Mouse (Mus musculus): ENCODE measurements around the gene Olfr392. TPM values are rescaled to one million over a fixed set of nuclear protein-coding genes. Genes with fewer than 3 reads are reported as not detected.

Olfr392 gene
- not detected in 2 replicates for polyA plus RNA-seq (2015; fragmentation: Nextera tagmentation; extraction: Ambion mirVana)

GRCm38 (mm10) chr11:73816949-73817348, at the start of gene Olfr392:
Gene Olfr392 (minus strand): TSS chr11:73817049.
- Histone ChIP-seq H3K4me2 (no peak within 1 kb of the TSS), H3K27ac (replicated peaks) (no peak within 1 kb of the TSS), H3K36me3 (no peaks in the 10 kb centered on the region), H3K9me3 (peaks cover 11% of the 10 kb centered on the region; the same call in 1 of the 2 replicates), H3K4me1 (no peaks in the 10 kb centered on the region), H3K9ac (no peak within 1 kb of the TSS), H3K4me3 (no peak within 1 kb of the TSS), H3K27me3 (replicated peaks) (no peaks in the 10 kb centered on the region)
- ATAC-seq (ENCODE audit: extremely low read depth, insufficient number of reproducible peaks, low FRiP score, low TSS enrichment) = no peak
- 75% methylated on average over 1 of the region's 1 CpGs for WGBS

GRCm38 (mm10) chr11:73851354-73851753, 34.5 kb upstream of the Olfr392 start, which contains the start of gene Olfr393:
Gene Olfr393 (minus strand): TSS chr11:73851454.
- H3K27ac ChIP-seq (replicated peaks) = no peak within 1 kb of the TSS
- no peaks in the 10 kb centered on the region for H3K27me3 ChIP-seq (replicated peaks)
- no peaks in the 10 kb centered on the region for H3K4me1 ChIP-seq
- H3K36me3 ChIP-seq = no peaks in the 10 kb centered on the region
- H3K9ac ChIP-seq = no peak within 1 kb of the TSS
- H3K9me3 ChIP-seq = peaks cover 14% of the 10 kb centered on the region; the same call in 1 of the 2 replicates
- no peak for ATAC-seq (ENCODE audit: extremely low read depth, insufficient number of reproducible peaks, low FRiP score, low TSS enrichment)
- no peak within 1 kb of the TSS for H3K4me3 ChIP-seq
- no peak within 1 kb of the TSS for H3K4me2 ChIP-seq

GRCm38 (mm10) chr11:73802952-73803351, 13.9 kb downstream of the Olfr392 start, which contains the start of gene Olfr391-ps:
Gene Olfr391-ps (minus strand): TSS chr11:73803052.
- Histone ChIP-seq H3K27me3 (replicated peaks) (no peaks in the 10 kb centered on the region), H3K4me1 (no peaks in the 10 kb centered on the region), H3K4me3 (no peak within 1 kb of the TSS), H3K36me3 (no peaks in the 10 kb centered on the region), H3K9ac (no peak within 1 kb of the TSS), H3K9me3 (0 out of 2 replicates have a peak, but pooled peaks cover 5% of the 10 kb centered on the region), H3K4me2 (no peak within 1 kb of the TSS), H3K27ac (replicated peaks) (no peak within 1 kb of the TSS)
- ATAC-seq (ENCODE audit: extremely low read depth, insufficient number of reproducible peaks, low FRiP score, low TSS enrichment) = no peak
- WGBS = 24% methylated on average over 1 of the region's 1 CpGs

DNA sequence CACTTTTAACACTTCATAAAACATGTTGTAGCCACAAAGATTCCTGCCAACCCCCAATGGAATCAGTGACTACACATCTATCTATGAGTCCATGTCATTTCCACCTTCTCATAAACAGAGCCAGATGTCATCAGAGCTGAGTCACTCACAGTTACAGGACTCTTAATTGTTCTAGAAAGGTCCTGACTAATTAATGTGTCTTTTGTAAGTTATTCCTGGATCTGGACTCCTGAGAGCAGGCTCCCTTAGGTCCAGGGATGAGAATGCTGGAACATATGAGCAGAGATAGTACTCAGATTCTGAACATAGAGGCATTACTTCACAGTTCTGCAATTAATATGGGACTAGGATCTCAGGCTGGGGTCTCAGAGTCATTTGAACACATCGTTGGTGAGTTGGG, 34.2 kb downstream of the Olfr392 start, which contains the start of gene Olfr390:
Gene Olfr390 (plus strand): TSS at position 301 of the 400 bp plus-strand sequence.
- H3K4me3 ChIP-seq = no peak within 1 kb of the TSS
- no peaks in the 10 kb centered on the region for H3K27me3 ChIP-seq (replicated peaks)
- H3K27ac ChIP-seq (replicated peaks) = no peak within 1 kb of the TSS
- whole genome bisulfite sequencing = 54% methylated on average over 1 of the region's 1 CpGs
- ATAC-seq (ENCODE audit: extremely low read depth, insufficient number of reproducible peaks, low FRiP score, low TSS enrichment) = no peak
- no peaks in the 10 kb centered on the region for H3K4me1 ChIP-seq
- no peak within 1 kb of the TSS for H3K4me2 ChIP-seq
- H3K9ac ChIP-seq = no peak within 1 kb of the TSS
- H3K36me3 ChIP-seq = no peaks in the 10 kb centered on the region
- peaks cover 2% of the 10 kb centered on the region; the same call in 1 of the 2 replicates for H3K9me3 ChIP-seq

GRCm38 (mm10) chr11:73780613-73781012, 36.2 kb downstream of the Olfr392 start, which contains the start of gene Olfr389:
Gene Olfr389 (minus strand): TSS chr11:73780713.
- Histone ChIP-seq H3K27ac (replicated peaks) (no peak within 1 kb of the TSS), H3K9ac (no peak within 1 kb of the TSS), H3K9me3 (peaks cover 4% of the 10 kb centered on the region; the same call in 1 of the 2 replicates), H3K4me1 (no peaks in the 10 kb centered on the region), H3K36me3 (no peaks in the 10 kb centered on the region), H3K4me3 (no peak within 1 kb of the TSS), H3K27me3 (replicated peaks) (no peaks in the 10 kb centered on the region), H3K4me2 (no peak within 1 kb of the TSS)
- no peak for ATAC-seq (ENCODE audit: extremely low read depth, insufficient number of reproducible peaks, low FRiP score, low TSS enrichment)
- WGBS = 78% methylated on average over 1 of the region's 1 CpGs

Other genes with a start within 250 kb of the Olfr392 start
- not detected in 2 replicates for gene Olfr385, start 224.0 kb downstream of the Olfr392 start, polyA plus RNA-seq (2015; fragmentation: Nextera tagmentation; extraction: Ambion mirVana)
- gene Olfr384, start 218.5 kb downstream of the Olfr392 start, polyA plus RNA-seq (2015; fragmentation: Nextera tagmentation; extraction: Ambion mirVana) = not detected in 2 replicates
- gene Zfp735, start 128.3 kb downstream of the Olfr392 start, polyA plus RNA-seq (2015; fragmentation: Nextera tagmentation; extraction: Ambion mirVana) = not detected in 2 replicates
- gene Olfr389, start 36.3 kb downstream of the Olfr392 start, polyA plus RNA-seq (2015; fragmentation: Nextera tagmentation; extraction: Ambion mirVana) = not detected in 2 replicates
- not detected in 2 replicates for gene Olfr390, start 34.1 kb downstream of the Olfr392 start, polyA plus RNA-seq (2015; fragmentation: Nextera tagmentation; extraction: Ambion mirVana)
- gene Olfr391-ps, start 14.0 kb downstream of the Olfr392 start, polyA plus RNA-seq (2015; fragmentation: Nextera tagmentation; extraction: Ambion mirVana) = not detected in 2 replicates
- gene Olfr393, start 34.4 kb upstream of the Olfr392 start, polyA plus RNA-seq (2015; fragmentation: Nextera tagmentation; extraction: Ambion mirVana) = not detected in 2 replicates
- not detected in 2 replicates for gene Olfr394, start 73.7 kb upstream of the Olfr392 start, polyA plus RNA-seq (2015; fragmentation: Nextera tagmentation; extraction: Ambion mirVana)
- gene Olfr395, start 92.2 kb upstream of the Olfr392 start, polyA plus RNA-seq (2015; fragmentation: Nextera tagmentation; extraction: Ambion mirVana) = not detected in 2 replicates
- gene Olfr23, start 119.6 kb upstream of the Olfr392 start, polyA plus RNA-seq (2015; fragmentation: Nextera tagmentation; extraction: Ambion mirVana) = not detected in 2 replicates
- gene Olfr397, start 143.8 kb upstream of the Olfr392 start, polyA plus RNA-seq (2015; fragmentation: Nextera tagmentation; extraction: Ambion mirVana) = not detected in 2 replicates
- gene Olfr398, start 173.4 kb upstream of the Olfr392 start, polyA plus RNA-seq (2015; fragmentation: Nextera tagmentation; extraction: Ambion mirVana) = not detected in 2 replicates
- not detected in 2 replicates for gene Olfr139, start 239.5 kb upstream of the Olfr392 start, polyA plus RNA-seq (2015; fragmentation: Nextera tagmentation; extraction: Ambion mirVana)
- gene Olfr399, start 239.6 kb upstream of the Olfr392 start, polyA plus RNA-seq (2015; fragmentation: Nextera tagmentation; extraction: Ambion mirVana) = not detected in 2 replicates